Mouse (Mus musculus) forebrain, embryonic 13.5 days (tissue): ENCODE measurements around the gene Etv1. TPM values are rescaled to one million over a fixed set of nuclear protein-coding genes. Genes with fewer than 3 reads are reported as not detected.

Experiments
- ATAC-seq: fragments of 200-750 bp; cut with Nextera tagmentation; 2 replicates; pipeline ENCODE4 v1.8.0; 2017
- H3K27ac ChIP-seq: fragments of 300-500 bp; sonication (generic); 2 replicates; pipeline ENCODE4 v1.5.1; 2015; ENCODE audit warnings: inconsistent platforms, mild to moderate bottlenecking, moderate library complexity
- H3K27me3 ChIP-seq: fragments of 300-500 bp; sonication (generic); 2 replicates; pipeline ENCODE4 v1.6.1; 2015; ENCODE audit warnings: mild to moderate bottlenecking, inconsistent platforms
- H3K36me3 ChIP-seq: fragments of 300-500 bp; sonication (generic); 2 replicates; pipeline ENCODE4 v1.6.1; 2015; ENCODE audit warnings: mild to moderate bottlenecking, inconsistent platforms; ENCODE audit not compliant: poor library complexity, severe bottlenecking
- H3K4me1 ChIP-seq: fragments of 300-500 bp; sonication (generic); 2 replicates; pipeline ENCODE4 v1.6.1; 2015; ENCODE audit warnings: inconsistent platforms
- H3K4me2 ChIP-seq: fragments of 300-500 bp; sonication (generic); 2 replicates; pipeline ENCODE4 v1.6.1; 2015; ENCODE audit warnings: inconsistent platforms, mild to moderate bottlenecking, moderate library complexity
- H3K4me3 ChIP-seq: fragments of 300-500 bp; sonication (generic); 2 replicates; pipeline ENCODE4 v1.5.1; 2015; ENCODE audit warnings: mild to moderate bottlenecking, inconsistent platforms
- H3K9ac ChIP-seq: fragments of 300-500 bp; sonication (generic); 2 replicates; pipeline ENCODE4 v1.6.1; 2015; ENCODE audit warnings: mild to moderate bottlenecking, inconsistent platforms
- H3K9me3 ChIP-seq: fragments of 300-500 bp; sonication (generic); replicated peaks from 2 replicates; pipeline ENCODE4 v1.6.1; 2016; ENCODE audit warnings: inconsistent platforms
- WGBS: fragments of 180-500 bp; shearing (Covaris S2); methylation state at CpG from one replicate; pipeline ENCODE4 v1.1.7; 2015; 5-methylcytosine and 5-hydroxymethylcytosine counted together
- polyA plus RNA-seq: library from polyadenylated mRNA; unstranded; fragments of >200 nt; fragmentation: Nextera tagmentation; extraction: Ambion mirVana; gene quantifications from 2 replicates; pipeline ENCODE4 v1.2.1, GENCODE M21; 2015

The Etv1 gene
- polyA plus RNA-seq, 1 experiment from 2014 or later = 29.2 TPM

DNA sequence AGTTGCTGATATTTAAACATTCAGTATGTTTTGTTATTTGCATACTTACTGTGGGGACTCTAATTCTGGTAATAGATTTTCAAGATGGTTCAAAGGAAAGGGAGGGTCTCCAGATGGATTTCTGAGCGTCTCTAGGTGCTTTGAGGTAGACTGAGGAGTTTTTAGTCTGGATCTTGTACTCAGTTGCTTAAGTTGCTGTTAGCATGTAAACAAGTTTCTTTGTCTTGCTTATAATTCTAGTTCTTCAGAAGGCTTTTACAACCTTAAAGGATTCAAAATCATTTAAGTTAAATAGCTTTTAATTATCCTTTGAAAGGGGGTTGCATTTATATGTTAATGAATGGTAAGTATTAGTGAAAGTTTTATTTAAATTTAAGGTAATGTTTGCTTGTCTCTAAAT is 5.0 kb downstream of the Etv1 start:
- H3K36me3 ChIP-seq = no peaks in the 10 kb centered on the region
- ATAC-seq = no peak
- no peak overlapping the region for H3K27ac ChIP-seq
- H3K9ac ChIP-seq = no peak overlapping the region; the same call in 1 of the 2 replicates
- 7% methylated on average over 1 of the region's 1 CpGs for WGBS
- H3K27me3 ChIP-seq = 0 out of 2 replicates have a peak, but pooled peaks cover 3% of the 10 kb centered on the region
- H3K4me2 ChIP-seq = peak overlapping the region; percentile 42
- peaks cover 28% of the 10 kb centered on the region for H3K4me1 ChIP-seq
- peak overlapping the region; percentile 7; the same call in 1 of the 2 replicates for H3K4me3 ChIP-seq
- H3K9me3 ChIP-seq = no peaks in the 10 kb centered on the region

DNA sequence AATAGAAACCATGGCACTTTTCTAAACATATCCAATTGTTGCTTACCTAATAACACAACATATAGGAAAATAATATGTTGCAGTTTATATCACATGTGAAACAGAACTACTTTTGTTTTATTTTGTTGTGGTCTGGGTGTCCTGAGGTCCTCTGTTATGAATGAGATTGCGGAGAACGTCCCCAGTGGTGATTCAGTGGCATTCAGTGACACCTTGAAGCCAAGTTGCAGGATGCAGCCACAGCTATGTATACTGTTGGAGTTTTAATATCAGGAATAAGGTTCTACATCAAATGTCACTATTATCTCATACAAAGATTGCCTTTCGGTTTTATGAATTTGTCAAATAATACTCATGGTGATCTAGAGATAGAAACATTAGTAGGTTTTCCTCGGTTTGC is 7.4 kb downstream of the Etv1 start:
- H3K9ac ChIP-seq = no peak overlapping the region
- 0 out of 2 replicates have a peak, but pooled peaks cover 3% of the 10 kb centered on the region for H3K27me3 ChIP-seq
- no peaks in the 10 kb centered on the region for H3K36me3 ChIP-seq
- H3K27ac ChIP-seq = no peak overlapping the region
- WGBS = 91% methylated on average over 4 of the region's 4 CpGs
- H3K4me1 ChIP-seq = peaks cover 19% of the 10 kb centered on the region
- no peak overlapping the region for H3K4me2 ChIP-seq
- ATAC-seq = no peak
- no peak overlapping the region for H3K4me3 ChIP-seq
- no peaks in the 10 kb centered on the region for H3K9me3 ChIP-seq

DNA sequence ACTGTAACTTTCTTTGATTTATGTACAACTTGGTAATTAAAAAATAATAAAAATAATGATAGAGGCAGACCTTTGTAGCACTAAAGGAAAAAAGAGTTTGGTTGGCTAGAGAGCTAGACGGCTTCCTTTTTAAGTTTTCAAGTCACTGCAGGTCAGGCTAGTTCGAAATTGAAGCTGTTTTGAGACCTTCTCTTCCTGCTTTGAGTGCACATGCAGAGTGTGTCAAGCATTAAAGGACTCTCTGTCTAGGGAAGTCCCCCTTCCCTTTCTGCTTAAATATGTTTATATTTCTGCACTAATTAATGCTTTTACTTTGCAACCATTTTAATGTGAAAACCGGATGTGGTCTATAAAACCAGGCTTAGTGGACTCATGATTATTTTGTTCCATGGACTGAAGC is 8.5 kb downstream of the Etv1 start:
- Histone ChIP-seq H3K36me3 (no peaks in the 10 kb centered on the region), H3K9me3 (no peaks in the 10 kb centered on the region), H3K4me3 (no peak overlapping the region), H3K27ac (no peak overlapping the region), H3K9ac (no peak overlapping the region), H3K4me2 (no peak overlapping the region), H3K4me1 (peaks cover 18% of the 10 kb centered on the region), H3K27me3 (0 out of 2 replicates have a peak, but pooled peaks cover 3% of the 10 kb centered on the region)
- WGBS = 72% methylated on average over 3 of the region's 3 CpGs
- no peak for ATAC-seq

DNA sequence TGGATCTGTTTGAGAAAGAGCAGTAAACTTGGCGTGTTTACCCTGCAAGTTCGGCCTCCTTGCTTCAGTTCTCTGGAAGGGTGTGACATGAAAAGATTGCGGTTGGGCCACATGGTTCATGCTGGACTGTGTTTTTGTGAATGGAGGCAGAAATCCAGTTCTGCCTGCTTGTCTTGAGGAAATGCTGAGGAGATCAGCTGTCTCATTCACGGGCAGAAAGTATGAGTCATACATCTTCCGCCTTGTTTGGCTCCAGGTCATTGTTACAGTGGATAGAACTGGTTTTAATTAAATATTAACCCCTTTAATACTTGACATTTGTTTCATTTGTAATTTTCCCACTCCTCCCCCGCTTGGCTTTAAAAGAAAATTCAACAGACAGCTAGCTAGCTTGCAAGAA is 9.4 kb downstream of the Etv1 start:
- Histone ChIP-seq H3K4me3 (no peak overlapping the region), H3K4me1 (peaks cover 14% of the 10 kb centered on the region), H3K27ac (no peak overlapping the region), H3K9ac (no peak overlapping the region), H3K9me3 (no peaks in the 10 kb centered on the region), H3K27me3 (no peaks in the 10 kb centered on the region), H3K36me3 (no peaks in the 10 kb centered on the region), H3K4me2 (no peak overlapping the region)
- WGBS = 35% methylated on average over 6 of the region's 6 CpGs
- ATAC-seq = peak; percentile 87

DNA sequence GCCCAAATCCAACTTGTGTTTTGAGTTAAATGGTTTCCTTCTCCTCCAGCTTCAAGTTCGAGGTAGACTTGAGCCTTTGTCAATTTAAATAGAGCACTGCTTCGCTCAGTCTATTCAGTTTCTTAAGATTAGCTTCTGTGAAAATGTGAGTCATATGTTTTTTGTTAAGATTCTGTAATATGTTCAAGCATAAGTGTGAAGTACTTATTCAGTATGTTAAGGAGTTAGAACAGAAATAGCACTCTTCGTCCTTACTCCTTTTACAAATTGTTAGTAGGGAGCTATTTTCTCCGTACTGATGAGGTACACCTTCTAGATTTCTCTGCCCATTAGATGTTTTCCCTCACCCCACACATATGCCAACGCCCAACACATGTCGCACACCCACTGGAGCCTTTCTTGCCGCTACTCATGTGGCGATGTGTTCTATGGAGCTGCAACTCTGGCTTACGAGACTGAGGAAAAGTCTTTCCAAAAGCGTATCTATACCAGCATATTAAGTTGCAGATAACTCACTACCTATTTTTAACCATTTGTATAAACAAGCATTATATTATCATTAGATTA is 10.7 kb downstream of the Etv1 start:
- H3K27me3 ChIP-seq = no peaks in the 10 kb centered on the region
- H3K36me3 ChIP-seq = no peaks in the 10 kb centered on the region
- no peak overlapping the region for H3K27ac ChIP-seq
- H3K4me1 ChIP-seq = peaks cover 11% of the 10 kb centered on the region
- no peaks in the 10 kb centered on the region for H3K9me3 ChIP-seq
- H3K9ac ChIP-seq = no peak overlapping the region
- ATAC-seq = no peak
- H3K4me3 ChIP-seq = no peak overlapping the region
- H3K4me2 ChIP-seq = no peak overlapping the region
- WGBS = 92% methylated on average over 10 of the region's 10 CpGs

DNA sequence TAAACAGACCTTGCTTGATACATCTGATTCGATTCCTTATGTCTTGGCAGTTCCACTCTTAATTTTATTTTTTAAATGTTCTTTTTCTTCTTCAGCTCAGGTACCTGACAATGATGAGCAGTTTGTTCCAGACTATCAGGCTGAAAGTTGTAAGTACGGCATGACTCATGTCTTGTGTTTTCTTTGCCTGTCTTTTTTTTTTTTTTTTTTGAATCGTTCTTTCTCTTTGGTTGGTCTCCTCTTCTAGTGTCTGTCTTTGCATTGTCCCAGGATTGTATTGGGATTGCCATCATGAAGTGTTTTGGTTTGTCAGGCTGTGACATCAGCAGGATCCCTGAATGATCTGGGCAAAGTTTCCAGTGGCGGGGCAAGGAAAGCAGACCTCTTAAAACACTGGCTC is 13.9 kb downstream of the Etv1 start:
- Histone ChIP-seq H3K9ac (no peak overlapping the region), H3K9me3 (no peaks in the 10 kb centered on the region), H3K4me2 (no peak overlapping the region), H3K27ac (no peak overlapping the region), H3K27me3 (no peaks in the 10 kb centered on the region), H3K36me3 (no peaks in the 10 kb centered on the region), H3K4me3 (no peak overlapping the region), H3K4me1 (peaks cover 10% of the 10 kb centered on the region)
- 87% methylated on average over 4 of the region's 4 CpGs for WGBS
- ATAC-seq = no peak

DNA sequence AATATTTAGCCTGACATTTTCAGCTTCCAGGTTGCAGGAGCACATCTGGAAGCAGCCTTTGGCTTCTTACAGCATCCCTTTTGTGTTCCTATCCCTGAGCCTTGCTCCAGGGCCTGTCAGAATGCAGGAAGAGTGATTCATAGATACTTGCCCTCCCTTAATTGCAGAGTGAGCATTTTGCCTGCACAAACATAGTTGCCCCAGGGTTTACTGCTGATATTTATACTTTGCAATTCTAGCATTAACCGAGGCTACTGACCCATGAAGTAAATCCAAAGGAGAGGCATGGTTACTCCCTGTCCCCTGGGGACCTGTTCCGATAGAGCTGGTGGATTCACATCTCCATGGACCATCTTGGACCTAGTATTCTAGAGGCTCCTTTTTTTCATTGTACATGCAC is 14.5 kb downstream of the Etv1 start:
- Histone ChIP-seq H3K27ac (no peak overlapping the region), H3K4me3 (no peak overlapping the region), H3K27me3 (no peaks in the 10 kb centered on the region), H3K36me3 (no peaks in the 10 kb centered on the region), H3K9ac (no peak overlapping the region), H3K9me3 (no peaks in the 10 kb centered on the region), H3K4me2 (no peak overlapping the region), H3K4me1 (peaks cover 4% of the 10 kb centered on the region)
- ATAC-seq = no peak
- WGBS = 56% methylated on average over 2 of the region's 2 CpGs

DNA sequence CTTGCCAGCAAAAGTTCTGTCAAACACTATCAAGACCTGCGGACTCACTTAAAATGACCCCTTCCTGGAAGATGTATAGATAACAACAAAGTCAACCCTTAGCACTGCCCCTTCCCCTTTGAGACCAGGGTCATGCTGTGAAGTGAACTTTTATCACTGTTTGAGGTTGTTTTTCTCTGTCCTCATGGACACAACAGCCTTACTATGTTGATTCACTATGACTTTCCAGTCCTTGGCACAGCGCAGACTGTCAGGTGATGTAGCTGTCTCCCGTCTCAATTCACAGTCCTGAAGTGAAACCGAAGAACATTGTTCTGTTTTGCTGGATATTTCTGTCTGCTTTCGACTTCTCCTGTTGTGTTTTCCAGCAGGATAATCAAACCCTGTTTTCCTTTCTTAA is 27.9 kb downstream of the Etv1 start:
- no peak for ATAC-seq
- Histone ChIP-seq H3K9ac (no peak overlapping the region), H3K27ac (no peak overlapping the region), H3K4me1 (no peaks in the 10 kb centered on the region), H3K9me3 (no peaks in the 10 kb centered on the region), H3K27me3 (no peaks in the 10 kb centered on the region), H3K4me2 (no peak overlapping the region), H3K4me3 (no peak overlapping the region), H3K36me3 (no peaks in the 10 kb centered on the region)
- WGBS = 83% methylated on average over 5 of the region's 5 CpGs

DNA sequence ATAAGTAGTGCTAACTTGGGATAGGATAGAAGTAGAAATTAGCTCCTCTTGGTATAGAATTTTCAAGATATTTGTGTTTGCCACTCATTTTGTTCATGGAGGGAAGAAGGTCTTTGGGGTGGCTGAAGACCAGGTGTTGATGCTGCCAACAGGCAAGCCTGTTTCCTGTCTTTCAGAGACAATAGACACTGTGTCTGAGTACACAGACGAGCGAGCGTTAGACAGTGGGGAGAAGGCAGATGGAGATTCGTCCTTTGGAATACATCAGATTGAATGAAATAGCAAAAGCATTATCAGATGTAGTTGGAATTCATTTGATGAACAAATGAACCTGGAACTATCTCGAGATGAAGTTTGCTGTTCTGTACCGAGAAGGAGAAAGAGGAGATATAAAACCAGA is 33.2 kb downstream of the Etv1 start:
- no peaks in the 10 kb centered on the region for H3K36me3 ChIP-seq
- H3K27ac ChIP-seq = no peak overlapping the region
- H3K4me1 ChIP-seq = peaks cover 10% of the 10 kb centered on the region
- no peak overlapping the region for H3K4me3 ChIP-seq
- H3K9ac ChIP-seq = no peak overlapping the region
- no peaks in the 10 kb centered on the region for H3K9me3 ChIP-seq
- no peak overlapping the region for H3K4me2 ChIP-seq
- 68% methylated on average over 6 of the region's 6 CpGs for WGBS
- no peaks in the 10 kb centered on the region for H3K27me3 ChIP-seq
- no peak for ATAC-seq

DNA sequence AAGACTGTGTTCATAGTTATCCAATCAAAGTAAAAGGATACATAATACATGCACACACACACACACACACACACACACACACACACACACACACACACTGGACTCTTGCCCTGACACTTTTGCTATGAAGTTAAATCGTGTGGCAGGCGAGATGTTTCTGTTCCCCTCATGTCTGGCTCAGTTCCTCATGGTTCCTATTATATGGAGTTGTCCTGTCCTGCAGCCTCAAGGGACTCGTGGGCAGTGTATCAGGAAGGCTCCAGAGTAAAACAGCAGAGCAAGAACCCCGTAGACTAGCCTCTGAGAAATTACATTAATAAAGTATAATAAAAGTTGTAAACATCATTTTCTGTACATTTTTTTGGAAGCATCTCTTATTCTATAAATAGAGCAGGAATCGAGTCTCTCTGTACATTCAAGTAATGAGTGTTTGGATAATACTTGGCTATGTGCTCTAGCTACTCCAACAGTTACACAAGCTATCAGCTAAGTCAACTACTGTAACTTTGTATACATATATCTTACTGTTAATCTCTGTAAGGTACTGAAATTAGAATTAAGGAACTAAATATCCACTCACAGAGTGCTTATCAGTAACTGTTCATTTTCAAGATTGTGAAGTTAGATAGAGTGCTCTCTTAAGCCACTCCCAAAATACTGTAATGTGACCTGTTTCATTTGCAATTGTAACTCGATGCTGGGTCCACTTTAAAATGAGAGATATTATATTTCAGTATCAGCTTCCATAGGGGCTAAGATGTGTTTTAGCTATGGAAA is 35.0 kb downstream of the Etv1 start:
- Histone ChIP-seq H3K4me3 (no peak overlapping the region), H3K36me3 (no peaks in the 10 kb centered on the region), H3K4me2 (no peak overlapping the region), H3K9me3 (no peaks in the 10 kb centered on the region), H3K27ac (no peak overlapping the region), H3K4me1 (peaks cover 10% of the 10 kb centered on the region), H3K9ac (no peak overlapping the region), H3K27me3 (no peaks in the 10 kb centered on the region)
- ATAC-seq = no peak
- WGBS = 84% methylated on average over 6 of the region's 6 CpGs

DNA sequence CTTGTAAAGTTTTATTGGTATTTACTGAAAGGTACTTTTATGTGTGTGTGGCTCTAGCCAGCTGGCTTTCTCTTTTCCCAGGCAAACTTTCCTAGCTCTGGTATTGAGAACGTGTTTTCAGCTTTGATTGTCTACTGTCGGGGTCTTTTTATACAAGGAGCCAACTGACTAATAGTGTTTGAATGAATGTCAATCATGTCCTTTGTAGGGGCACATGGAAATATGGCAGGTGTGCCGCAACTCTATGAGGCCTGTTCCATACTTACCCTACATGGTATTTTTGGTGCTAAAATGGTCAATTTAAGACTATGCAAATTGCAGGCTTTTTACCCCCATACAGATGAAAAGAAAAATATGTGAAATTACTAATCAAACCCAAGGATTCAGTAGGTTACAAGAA is 37.1 kb downstream of the Etv1 start:
- no peaks in the 10 kb centered on the region for H3K9me3 ChIP-seq
- H3K27me3 ChIP-seq = no peaks in the 10 kb centered on the region
- H3K9ac ChIP-seq = no peak overlapping the region
- no peak for ATAC-seq
- H3K4me3 ChIP-seq = no peak overlapping the region
- H3K4me2 ChIP-seq = no peak overlapping the region
- WGBS = 26% methylated on average over 3 of the region's 3 CpGs
- H3K4me1 ChIP-seq = peaks cover 10% of the 10 kb centered on the region
- H3K36me3 ChIP-seq = no peaks in the 10 kb centered on the region
- no peak overlapping the region for H3K27ac ChIP-seq

DNA sequence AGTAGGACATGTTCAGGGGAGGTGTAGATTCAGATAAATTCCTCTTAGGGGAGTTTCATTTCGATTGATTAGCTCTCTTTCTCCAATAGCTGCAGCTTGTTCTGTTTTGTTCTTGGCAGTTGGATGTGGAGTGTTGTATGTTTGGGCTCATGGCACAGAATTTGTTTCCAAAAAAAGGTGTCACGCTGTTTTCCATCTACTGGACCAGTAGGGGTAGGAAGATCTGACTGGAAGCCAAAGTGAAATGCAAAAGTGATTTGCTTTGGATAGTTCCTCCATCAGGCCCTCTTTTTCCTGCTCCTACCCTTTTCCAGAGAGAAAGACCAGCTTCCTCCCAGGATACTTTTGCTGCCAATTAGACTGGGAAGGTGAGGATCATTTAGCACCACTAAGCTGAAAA is 39.1 kb downstream of the Etv1 start:
- Histone ChIP-seq H3K27ac (no peak overlapping the region), H3K9ac (no peak overlapping the region), H3K27me3 (no peaks in the 10 kb centered on the region), H3K36me3 (no peaks in the 10 kb centered on the region), H3K4me1 (peaks cover 10% of the 10 kb centered on the region), H3K9me3 (no peaks in the 10 kb centered on the region), H3K4me3 (no peak overlapping the region), H3K4me2 (no peak overlapping the region)
- 85% methylated on average over 2 of the region's 2 CpGs for WGBS
- no peak for ATAC-seq

DNA sequence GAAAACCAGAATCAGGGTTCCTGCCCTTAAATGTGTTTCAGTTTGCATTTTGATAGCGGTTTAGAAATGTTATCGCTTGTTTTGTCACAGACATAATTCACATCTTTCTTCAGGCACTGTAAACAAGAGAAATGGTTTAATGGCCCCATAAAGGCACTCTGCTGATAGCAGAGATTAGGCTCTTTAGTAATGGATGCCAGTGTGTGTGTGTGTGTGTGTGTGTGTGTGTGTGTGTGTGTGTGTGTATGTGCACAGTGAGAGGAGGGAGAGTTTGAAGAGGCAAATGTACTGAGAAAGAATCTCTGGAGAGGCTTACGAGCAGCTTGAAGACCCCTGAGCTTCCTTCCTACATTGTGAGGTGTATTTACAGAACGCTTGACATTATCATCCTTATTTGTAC is 41.5 kb downstream of the Etv1 start:
- Histone ChIP-seq H3K27ac (no peak overlapping the region), H3K9me3 (no peaks in the 10 kb centered on the region), H3K36me3 (no peaks in the 10 kb centered on the region), H3K4me1 (peaks cover 8% of the 10 kb centered on the region), H3K27me3 (no peaks in the 10 kb centered on the region), H3K4me2 (no peak overlapping the region), H3K9ac (no peak overlapping the region), H3K4me3 (no peak overlapping the region)
- ATAC-seq = no peak
- 87% methylated on average over 4 of the region's 4 CpGs for WGBS
